Mouse (Mus musculus) limb, embryonic 15.5 days (tissue): Measurements from ENCODE around the gene 6030498E09Rik. TPM values are rescaled to one million over a fixed set of nuclear protein-coding genes. Genes with fewer than 3 reads are reported as not detected.

ENCODE experiments used
- ATAC-seq: fragments of 200-750 bp; cut with Nextera tagmentation; 2 replicates; pipeline ENCODE4 v1.8.0; 2017; ENCODE audit warnings: low read depth, moderate TSS enrichment; ENCODE audit not compliant: insufficient number of reproducible peaks, low FRiP score, low TSS enrichment
- H3K27ac ChIP-seq: fragments of 300-500 bp; sonication (generic); 2 replicates; pipeline ENCODE4 v1.5.1; 2015; ENCODE audit warnings: moderate library complexity, mild to moderate bottlenecking, inconsistent platforms
- H3K27me3 ChIP-seq: fragments of 300-500 bp; sonication (generic); 2 replicates; pipeline ENCODE4 v1.6.1; 2015; ENCODE audit warnings: inconsistent platforms
- H3K36me3 ChIP-seq: fragments of 300-500 bp; sonication (generic); 2 replicates; pipeline ENCODE4 v1.6.1; 2015; ENCODE audit warnings: inconsistent platforms
- H3K4me1 ChIP-seq: fragments of 300-500 bp; sonication (generic); 2 replicates; pipeline ENCODE4 v1.6.1; 2015; ENCODE audit warnings: inconsistent platforms
- H3K4me2 ChIP-seq: fragments of 300-500 bp; sonication (generic); 2 replicates; pipeline ENCODE4 v1.6.1; 2015; ENCODE audit warnings: mild to moderate bottlenecking, inconsistent platforms
- H3K4me3 ChIP-seq: fragments of 300-500 bp; sonication (generic); 2 replicates; pipeline ENCODE4 v1.5.1; 2015; ENCODE audit warnings: mild to moderate bottlenecking, inconsistent platforms
- H3K9ac ChIP-seq: fragments of 300-500 bp; sonication (generic); 2 replicates; pipeline ENCODE4 v1.6.1; 2015; ENCODE audit warnings: inconsistent platforms
- H3K9me3 ChIP-seq: fragments of 300-500 bp; sonication (generic); 2 replicates; pipeline ENCODE4 v1.6.1; 2016; ENCODE audit warnings: inconsistent platforms
- WGBS: fragments of 180-500 bp; shearing (Covaris S2); methylation state at CpG from one replicate; pipeline ENCODE4 v1.1.7; 2015; 5-methylcytosine and 5-hydroxymethylcytosine counted together
- polyA plus RNA-seq: library from polyadenylated mRNA; unstranded; fragments of >200 nt; fragmentation: Nextera tagmentation; extraction: Ambion mirVana; gene quantifications from 2 replicates; pipeline ENCODE4 v1.2.1, GENCODE M21; 2015

6030498E09Rik gene
- not detected in 2 replicates for polyA plus RNA-seq

- WGBS: 78% methylated on average over 9 of the region's 9 CpGs
These were observed at the start of gene 6030498E09Rik for GRCm38 (mm10) chrX:38772478-38772877. 6030498E09Rik (plus strand) TSS chrX:38772671.

GRCm38 (mm10) chrX:38730081-38730480 lies 42.4 kb upstream of the 6030498E09Rik start:
- H3K4me1 ChIP-seq: no peaks in the 10 kb centered on the region
- no peak for ATAC-seq
- WGBS: 49% methylated on average over 5 of the region's 5 CpGs

More at GRCm38 (mm10) chrX:38772478-38772877, at the start of gene 6030498E09Rik:
- no peak for ATAC-seq
- Histone ChIP-seq H3K4me1 (no peaks in the 10 kb centered on the region), H3K9me3 (no peaks in the 10 kb centered on the region), H3K4me2 (no peak within 1 kb of the TSS), H3K4me3 (no peak within 1 kb of the TSS), H3K27ac (no peak within 1 kb of the TSS), H3K36me3 (no peaks in the 10 kb centered on the region), H3K9ac (no peak within 1 kb of the TSS), H3K27me3 (no peaks in the 10 kb centered on the region)

GRCm38 (mm10) chrX:38730639-38731038 lies 41.8 kb upstream of the 6030498E09Rik start:
- ATAC-seq: no peak
- no peak overlapping the region for H3K4me2 ChIP-seq
- WGBS: 74% methylated on average over 2 of the region's 2 CpGs
- H3K27me3 ChIP-seq: no peaks in the 10 kb centered on the region
- H3K4me1 ChIP-seq: no peaks in the 10 kb centered on the region
- H3K9ac ChIP-seq: no peak overlapping the region
- no peaks in the 10 kb centered on the region for H3K36me3 ChIP-seq
- H3K27ac ChIP-seq: no peak overlapping the region
- no peak overlapping the region for H3K4me3 ChIP-seq
- H3K9me3 ChIP-seq: no peaks in the 10 kb centered on the region

More at GRCm38 (mm10) chrX:38730081-38730480, 42.4 kb upstream of the 6030498E09Rik start:
- H3K4me3 ChIP-seq: no peak overlapping the region
- H3K4me2 ChIP-seq: no peak overlapping the region
- H3K36me3 ChIP-seq: no peaks in the 10 kb centered on the region
- no peaks in the 10 kb centered on the region for H3K27me3 ChIP-seq
- no peaks in the 10 kb centered on the region for H3K9me3 ChIP-seq
- no peak overlapping the region for H3K27ac ChIP-seq
- no peak overlapping the region for H3K9ac ChIP-seq

GRCm38 (mm10) chrX:38733683-38734082 lies 38.8 kb upstream of the 6030498E09Rik start:
- Histone ChIP-seq H3K4me1 (no peaks in the 10 kb centered on the region), H3K4me2 (no peak overlapping the region), H3K36me3 (no peaks in the 10 kb centered on the region), H3K9me3 (no peaks in the 10 kb centered on the region), H3K27ac (no peak overlapping the region), H3K27me3 (no peaks in the 10 kb centered on the region), H3K9ac (no peak overlapping the region), H3K4me3 (no peak overlapping the region)
- no peak for ATAC-seq
- 96% methylated on average over 5 of the region's 5 CpGs for WGBS

GRCm38 (mm10) chrX:38734916-38735880 lies 37.3 kb upstream of the 6030498E09Rik start:
- Histone ChIP-seq H3K9ac (no peak overlapping the region), H3K36me3 (no peaks in the 10 kb centered on the region), H3K27me3 (no peaks in the 10 kb centered on the region), H3K4me1 (no peaks in the 10 kb centered on the region), H3K27ac (no peak overlapping the region), H3K9me3 (no peaks in the 10 kb centered on the region), H3K4me2 (no peak overlapping the region), H3K4me3 (no peak overlapping the region)
- WGBS: 37% methylated on average over 13 of the region's 13 CpGs
- ATAC-seq: no peak

- H3K4me3 ChIP-seq: no peak overlapping the region
- 69% methylated on average over 2 of the region's 2 CpGs for WGBS
- H3K9me3 ChIP-seq: no peaks in the 10 kb centered on the region
- ATAC-seq: no peak
- no peak overlapping the region for H3K9ac ChIP-seq
- no peak overlapping the region for H3K4me2 ChIP-seq
- no peak overlapping the region for H3K27ac ChIP-seq
- no peaks in the 10 kb centered on the region for H3K4me1 ChIP-seq
- H3K27me3 ChIP-seq: no peaks in the 10 kb centered on the region
- no peaks in the 10 kb centered on the region for H3K36me3 ChIP-seq
These were observed 1.0 kb upstream of the 6030498E09Rik start for GRCm38 (mm10) chrX:38771453-38771852.

- Histone ChIP-seq H3K4me2 (no peak overlapping the region), H3K27me3 (no peaks in the 10 kb centered on the region), H3K4me1 (no peaks in the 10 kb centered on the region), H3K9ac (no peak overlapping the region), H3K27ac (no peak overlapping the region), H3K9me3 (no peaks in the 10 kb centered on the region), H3K4me3 (no peak overlapping the region), H3K36me3 (no peaks in the 10 kb centered on the region)
- 30% methylated on average over 3 of the region's 3 CpGs for WGBS
- ATAC-seq: no peak
These were observed 585 bp upstream of the 6030498E09Rik start for GRCm38 (mm10) chrX:38771886-38772285.

- no peak for ATAC-seq
- 68% methylated on average over 3 of the region's 3 CpGs for WGBS
- Histone ChIP-seq H3K4me1 (no peaks in the 10 kb centered on the region), H3K27me3 (no peaks in the 10 kb centered on the region), H3K9me3 (no peaks in the 10 kb centered on the region), H3K4me3 (no peak overlapping the region), H3K9ac (no peak overlapping the region), H3K4me2 (no peak overlapping the region), H3K27ac (no peak overlapping the region), H3K36me3 (no peaks in the 10 kb centered on the region)
These were observed 21.9 kb downstream of the 6030498E09Rik start for GRCm38 (mm10) chrX:38794373-38794772.

GRCm38 (mm10) chrX:38813934-38814333 lies 41.5 kb downstream of the 6030498E09Rik start:
- Histone ChIP-seq H3K27ac (no peak overlapping the region), H3K4me3 (no peak overlapping the region), H3K36me3 (no peaks in the 10 kb centered on the region), H3K4me2 (no peak overlapping the region), H3K9me3 (no peaks in the 10 kb centered on the region), H3K27me3 (no peaks in the 10 kb centered on the region), H3K9ac (no peak overlapping the region), H3K4me1 (no peaks in the 10 kb centered on the region)
- ATAC-seq: no peak
- WGBS: 80% methylated on average over 3 of the region's 3 CpGs

GRCm38 (mm10) chrX:38816841-38817240 lies 44.4 kb downstream of the 6030498E09Rik start:
- Histone ChIP-seq H3K27me3 (no peaks in the 10 kb centered on the region), H3K9ac (no peak overlapping the region), H3K9me3 (no peaks in the 10 kb centered on the region), H3K36me3 (no peaks in the 10 kb centered on the region), H3K27ac (no peak overlapping the region), H3K4me3 (no peak overlapping the region), H3K4me1 (no peaks in the 10 kb centered on the region), H3K4me2 (no peak overlapping the region)
- 62% methylated on average over 3 of the region's 3 CpGs for WGBS
- ATAC-seq: no peak

- no peaks in the 10 kb centered on the region for H3K27me3 ChIP-seq
- H3K4me2 ChIP-seq: no peak overlapping the region
- no peak overlapping the region for H3K4me3 ChIP-seq
- no peak for ATAC-seq
- no peaks in the 10 kb centered on the region for H3K4me1 ChIP-seq
- H3K9ac ChIP-seq: no peak overlapping the region
- H3K36me3 ChIP-seq: no peaks in the 10 kb centered on the region
- WGBS: 33% methylated on average over 1 of the region's 1 CpGs
- no peak overlapping the region for H3K27ac ChIP-seq
- no peaks in the 10 kb centered on the region for H3K9me3 ChIP-seq
These were observed 186.1 kb downstream of the 6030498E09Rik start for GRCm38 (mm10) chrX:38958571-38958970.

- H3K9ac ChIP-seq: no peak overlapping the region
- no peaks in the 10 kb centered on the region for H3K4me1 ChIP-seq
- H3K9me3 ChIP-seq: no peaks in the 10 kb centered on the region
- ATAC-seq: no peak
- H3K4me2 ChIP-seq: no peak overlapping the region
- H3K4me3 ChIP-seq: no peak overlapping the region
- 80% methylated on average over 5 of the region's 5 CpGs for WGBS
- no peaks in the 10 kb centered on the region for H3K27me3 ChIP-seq
- H3K27ac ChIP-seq: no peak overlapping the region
- no peaks in the 10 kb centered on the region for H3K36me3 ChIP-seq
These were observed 223.8 kb downstream of the 6030498E09Rik start for GRCm38 (mm10) chrX:38996265-38996664.
